Mouse (Mus musculus) erythroblast, adult 5-6 weeks (primary cell): ENCODE data around the gene Lamb1. TPM values are rescaled to one million over a fixed set of nuclear protein-coding genes. Genes with fewer than 3 reads are reported as not detected.

Source experiments
- ATAC-seq: replicated peaks from 2 replicates; pipeline ENCODE4 v1.8.0; 2016; ENCODE audit warnings: moderate number of reproducible peaks, mild to moderate bottlenecking, moderate TSS enrichment, inconsistent platforms; ENCODE audit not compliant: poor library complexity, low FRiP score, severe bottlenecking
- total RNA-seq, 2 experiments: library from RNA; stranded (forward) in 1 of 2; stranded (reverse) in 1 of 2; fragments of 150-400 nt in 1 of 2; fragments of 200-764, 138-1000 nt in 1 of 2; gene quantifications; 2 replicates each; pipeline versions ENCODE4 v1.2.3 to v1.2.4; 2015 to 2017; ENCODE audit warnings: low replicate concordance in 2 of 2

The Lamb1 gene
- total RNA-seq, 2 experiments from 2014 or later: 0.68 TPM; not detected in 1

DNA sequence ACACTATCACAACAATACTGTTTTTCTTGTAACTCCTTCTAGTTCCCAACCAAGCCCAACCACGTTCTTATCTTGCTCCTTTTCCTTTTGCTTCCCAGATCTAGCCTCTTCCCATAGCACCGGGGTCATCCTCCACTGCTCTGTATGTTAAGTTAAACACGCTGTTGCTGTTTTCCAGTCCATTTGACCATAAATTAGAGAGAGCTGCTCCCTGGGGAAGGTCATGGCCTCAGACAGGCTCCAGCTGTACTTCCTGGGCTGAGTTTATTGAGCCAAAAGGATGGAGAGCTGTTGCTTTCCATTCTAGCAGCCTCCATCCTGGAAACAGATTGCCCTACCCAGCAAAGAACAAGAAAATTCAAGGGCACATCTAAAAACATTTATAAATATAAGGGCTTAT is 16.9 kb upstream of the Lamb1 start:
- ATAC-seq: no peak

GRCm38 (mm10) chr12:31248681-31249080 is 16.4 kb upstream of the Lamb1 start:
- ATAC-seq: no peak

GRCm38 (mm10) chr12:31252259-31252658 is 12.8 kb upstream of the Lamb1 start:
- no peak for ATAC-seq

DNA sequence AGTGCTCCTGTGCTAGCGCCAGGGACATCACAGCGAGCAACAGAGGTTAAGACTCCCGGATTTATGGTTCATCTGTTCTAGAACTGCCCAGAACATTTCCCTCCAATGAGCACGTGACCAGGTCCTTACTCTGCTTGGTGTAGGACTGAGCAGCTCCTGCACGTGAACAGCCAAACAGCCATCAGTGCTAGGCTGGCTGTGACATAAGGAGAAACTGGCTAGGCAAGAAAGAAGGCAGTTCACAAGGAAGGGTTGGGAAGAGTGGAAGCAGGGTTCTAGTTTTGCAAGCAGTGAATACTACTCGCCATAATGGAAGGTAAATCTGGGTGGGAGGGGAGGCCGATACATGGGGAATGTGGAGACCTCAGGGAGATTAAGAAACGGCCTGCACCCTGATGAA is 10.1 kb upstream of the Lamb1 start:
- ATAC-seq: no peak

GRCm38 (mm10) chr12:31256121-31256903 is 8.7 kb upstream of the Lamb1 start:
- ATAC-seq: no peak

- ATAC-seq: no peak
Observed at GRCm38 (mm10) chr12:31261882-31262281, 3.2 kb upstream of the Lamb1 start.

DNA sequence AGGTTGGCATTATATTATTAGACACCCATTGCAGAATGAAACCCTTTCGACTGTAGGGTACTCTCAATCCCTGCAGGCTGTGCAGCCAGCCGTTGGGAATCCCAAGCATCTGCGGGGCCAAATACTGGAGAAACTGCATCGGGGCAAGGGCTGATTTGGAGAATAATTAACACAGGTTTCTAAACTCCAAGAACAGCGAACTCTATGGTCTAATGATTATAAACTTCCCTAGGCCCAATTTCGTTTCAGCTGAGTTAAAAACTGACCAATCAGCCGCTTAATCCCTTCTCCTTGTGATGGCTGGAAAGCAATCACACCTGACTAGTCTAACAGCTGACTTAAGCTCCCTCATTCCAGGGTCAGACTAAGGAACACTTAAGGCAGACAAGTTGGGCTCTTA is 1.1 kb upstream of the Lamb1 start:
- no peak for ATAC-seq

DNA sequence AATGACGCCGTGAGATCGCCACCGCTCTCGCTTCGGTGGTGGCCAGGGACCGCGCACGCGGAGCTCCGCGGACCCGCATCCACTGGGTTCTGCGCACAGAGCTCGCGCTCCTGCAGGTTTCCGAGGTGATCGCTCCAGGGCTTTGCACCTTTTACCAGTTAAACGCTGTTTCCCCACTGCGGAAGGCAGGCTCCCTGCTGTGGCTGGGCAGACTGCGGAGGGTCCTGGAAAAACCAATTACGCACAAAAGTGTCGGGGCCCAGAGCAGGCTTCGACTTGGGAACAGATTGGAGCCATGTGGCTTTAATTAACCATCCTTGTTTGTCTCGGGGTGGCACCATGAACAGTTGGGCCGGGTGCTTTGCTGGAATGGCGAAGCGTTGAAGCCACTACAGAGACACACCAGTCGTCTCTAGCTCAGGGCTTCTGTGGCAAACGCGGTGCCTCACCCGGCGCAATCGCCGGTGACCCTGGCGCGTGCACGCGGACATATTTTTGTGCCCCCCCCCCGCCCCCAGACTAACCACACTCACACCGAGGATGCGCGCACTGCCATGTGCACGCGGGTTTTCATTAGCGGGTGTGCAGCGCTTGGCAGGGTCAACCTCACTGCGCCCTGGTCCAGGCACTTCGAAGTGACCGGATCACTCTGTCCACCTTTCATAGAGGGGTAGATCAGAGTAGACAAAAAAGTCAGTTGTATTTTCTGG is 843 bp downstream of the Lamb1 start:
- ATAC-seq: no peak

GRCm38 (mm10) chr12:31266686-31267085 is 1.7 kb downstream of the Lamb1 start:
- ATAC-seq: no peak

GRCm38 (mm10) chr12:31267363-31267762 is 2.3 kb downstream of the Lamb1 start:
- ATAC-seq: no peak

DNA sequence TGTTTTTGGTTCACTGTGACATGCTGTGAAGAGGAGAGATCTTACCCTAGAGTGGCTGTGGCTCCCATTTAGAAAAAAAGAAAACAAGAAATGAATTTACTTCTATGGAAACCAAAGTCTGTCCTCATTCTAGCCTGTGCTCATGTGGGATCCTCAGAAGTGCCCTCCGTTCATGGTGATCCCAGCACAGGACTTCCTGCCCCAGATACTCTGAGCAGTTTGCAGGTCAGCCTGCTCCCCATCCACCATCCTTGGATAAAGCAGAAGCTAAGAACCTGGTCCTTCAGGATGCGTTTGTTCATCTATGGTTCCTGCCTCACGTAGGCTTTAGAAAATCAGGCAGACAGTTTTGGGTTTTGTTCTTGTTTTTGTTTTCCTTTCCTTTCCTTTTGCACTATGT is 3.3 kb downstream of the Lamb1 start:
- ATAC-seq: no peak

GRCm38 (mm10) chr12:31269020-31269597 is 4.1 kb downstream of the Lamb1 start:
- ATAC-seq: no peak

DNA sequence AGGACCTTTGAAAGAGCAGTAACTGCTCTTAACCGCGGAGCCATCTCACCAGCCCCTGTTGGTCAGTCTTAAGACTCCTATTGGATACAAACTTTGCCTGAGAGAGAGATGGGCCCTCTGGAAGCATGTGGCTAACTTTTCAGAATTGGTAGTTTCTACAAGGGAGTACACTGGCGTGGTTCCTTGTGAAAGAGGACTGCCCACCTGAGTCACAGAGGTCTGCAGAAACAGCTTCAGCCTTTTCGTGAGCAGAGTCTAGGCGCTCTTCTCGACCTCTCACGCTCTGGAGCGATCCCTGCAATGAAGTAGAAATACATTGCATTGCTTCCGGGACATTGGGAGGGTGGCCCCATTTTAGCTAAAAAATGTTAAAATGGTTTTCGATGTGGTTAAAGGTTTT is 5.3 kb downstream of the Lamb1 start:
- ATAC-seq: no peak

- ATAC-seq: no peak
Observed at GRCm38 (mm10) chr12:31270776-31271175, 5.7 kb downstream of the Lamb1 start.

GRCm38 (mm10) chr12:31271361-31272011 is 6.5 kb downstream of the Lamb1 start:
- ATAC-seq: no peak

- no peak for ATAC-seq
Observed at GRCm38 (mm10) chr12:31272012-31272735, 7.1 kb downstream of the Lamb1 start.

DNA sequence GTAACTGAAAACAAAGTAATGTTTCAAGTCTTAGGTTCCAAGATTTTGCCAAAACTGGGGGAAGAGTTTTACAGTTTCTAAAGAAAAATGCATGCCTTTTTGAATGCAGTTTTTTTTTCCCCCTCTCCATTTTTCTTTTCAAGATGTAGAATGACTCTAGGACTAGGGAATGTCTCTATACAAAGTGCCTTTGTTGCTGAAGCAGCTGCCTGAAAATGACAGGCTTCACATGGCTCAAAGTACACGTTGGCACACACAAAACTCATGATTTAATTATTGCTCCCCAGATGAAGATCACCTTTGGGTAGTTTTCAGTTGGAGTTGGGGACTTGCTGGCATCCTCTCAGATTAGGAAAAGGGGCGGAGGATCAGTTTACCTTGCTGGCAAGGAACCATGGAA is 7.8 kb downstream of the Lamb1 start:
- ATAC-seq: no peak

- no peak for ATAC-seq
Observed at GRCm38 (mm10) chr12:31273646-31274045, 8.6 kb downstream of the Lamb1 start.

GRCm38 (mm10) chr12:31275411-31275810 is 10.4 kb downstream of the Lamb1 start:
- ATAC-seq: no peak

DNA sequence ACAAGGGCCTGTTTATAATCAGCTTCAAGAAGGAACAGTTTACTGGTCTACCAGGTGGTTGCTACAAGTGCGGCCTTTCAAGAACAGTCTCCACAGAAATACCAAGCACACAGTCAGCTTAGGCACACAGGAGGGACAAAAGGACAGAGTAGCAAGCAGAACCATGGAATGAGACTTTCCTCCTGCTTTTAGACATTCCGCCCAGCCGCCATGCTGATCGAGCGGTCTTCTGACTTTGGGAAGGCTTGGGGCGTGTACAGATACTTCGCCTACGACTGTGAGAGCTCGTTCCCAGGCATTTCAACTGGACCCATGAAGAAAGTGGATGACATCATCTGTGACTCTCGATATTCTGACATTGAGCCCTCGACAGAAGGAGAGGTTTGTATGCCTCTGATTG is 13.2 kb downstream of the Lamb1 start:
- ATAC-seq: no peak
